Mouse (Mus musculus) forebrain, embryonic 10.5 days (tissue): ENCODE data around the gene Ppp1r14b. TPM values are rescaled to one million over a fixed set of nuclear protein-coding genes. Genes with fewer than 3 reads are reported as not detected.

Experiments
- DNase-seq: peaks from one replicate; pipeline ENCODE4 v3.0.0-alpha.2; 2017; ENCODE audit warnings: low spot score; ENCODE audit errors: extremely low spot score
- H3K27ac ChIP-seq: fragments of 300-500 bp; sonication (generic); 2 replicates; pipeline ENCODE4 v1.5.1; 2016; ENCODE audit warnings: mild to moderate bottlenecking
- H3K27me3 ChIP-seq: fragments of 300-500 bp; sonication (generic); 2 replicates; pipeline ENCODE4 v1.6.1; 2016; ENCODE audit warnings: mild to moderate bottlenecking; ENCODE audit not compliant: poor library complexity, severe bottlenecking
- H3K36me3 ChIP-seq: fragments of 300-500 bp; sonication (generic); replicated peaks from 2 replicates; pipeline ENCODE4 v1.6.1; 2016; ENCODE audit warnings: mild to moderate bottlenecking, moderate library complexity
- H3K4me1 ChIP-seq: fragments of 300-500 bp; sonication (generic); 2 replicates; pipeline ENCODE4 v1.6.1; 2016
- H3K4me3 ChIP-seq: fragments of 300-500 bp; sonication (generic); 2 replicates; pipeline ENCODE4 v1.5.1; 2016; ENCODE audit warnings: mild to moderate bottlenecking, moderate library complexity
- H3K9me3 ChIP-seq: fragments of 300-500 bp; sonication (generic); 2 replicates; pipeline ENCODE4 v1.6.1; 2016; ENCODE audit warnings: mild to moderate bottlenecking, moderate library complexity
- WGBS: fragments of 180-500 bp; shearing (Covaris S2); methylation state at CpG from one replicate; pipeline ENCODE4 v1.1.7; 2016; 5-methylcytosine and 5-hydroxymethylcytosine counted together
- polyA plus RNA-seq: library from polyadenylated mRNA; unstranded; fragments of >200 nt; fragmentation: Nextera tagmentation; extraction: Ambion mirVana; gene quantifications from 2 replicates; pipeline ENCODE4 v1.2.1, GENCODE M21; 2016

Ppp1r14b gene
- polyA plus RNA-seq, 1 experiment from 2014 or later: 103 TPM

DNA sequence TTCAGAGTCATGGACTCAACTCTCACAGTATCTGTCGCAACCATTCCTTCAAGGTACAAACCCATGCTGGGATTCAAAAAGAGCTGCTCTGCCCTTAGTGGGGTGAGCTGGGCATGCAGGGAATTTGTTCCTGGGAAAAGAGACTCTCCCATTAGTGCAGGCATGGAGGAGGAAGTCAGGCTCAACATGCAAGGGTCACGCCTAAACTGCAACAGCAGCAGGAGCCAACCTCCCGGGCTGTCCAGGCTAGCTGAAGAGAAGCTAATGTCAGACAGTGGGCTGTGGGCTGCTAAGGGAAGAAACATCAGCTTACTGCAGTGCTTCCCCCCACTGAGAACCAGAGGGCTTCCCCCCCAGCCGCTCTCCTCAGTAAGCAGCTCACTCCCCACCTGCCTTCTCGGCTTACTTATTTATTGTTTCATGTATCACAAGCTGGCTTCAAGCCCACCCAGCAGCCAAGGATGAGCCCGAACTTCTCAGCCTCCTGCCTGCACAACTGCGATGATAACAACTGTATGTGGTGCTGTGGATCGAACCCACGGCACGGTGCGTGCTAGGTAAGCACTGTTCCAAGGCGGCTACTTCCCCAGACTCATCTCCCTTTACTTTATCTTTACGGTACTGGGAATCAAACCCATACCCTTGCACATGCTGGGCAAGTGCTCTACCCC, 2.4 kb upstream of the Ppp1r14b start:
- Histone ChIP-seq H3K27me3 (peaks cover 53% of the 10 kb centered on the region), H3K9me3 (no peaks in the 10 kb centered on the region)
- no peak for DNase-seq

GRCm38 (mm10) chr19:6973581-6974190, 1.1 kb upstream of the Ppp1r14b start:
- H3K4me3 ChIP-seq: peak overlapping the region; percentile 86
- H3K27ac ChIP-seq: peak overlapping the region; percentile 95
- no peak for DNase-seq
- H3K27me3 ChIP-seq: peaks cover 40% of the 10 kb centered on the region
- H3K4me1 ChIP-seq: peaks cover 81% of the 10 kb centered on the region
- no peaks in the 10 kb centered on the region for H3K9me3 ChIP-seq
- peaks cover 29% of the 10 kb centered on the region for H3K36me3 ChIP-seq
- 39% methylated on average over 12 of the region's 12 CpGs for WGBS

More for the DNA sequence above, 2.4 kb upstream of the Ppp1r14b start:
- H3K36me3 ChIP-seq: peaks cover 16% of the 10 kb centered on the region
- WGBS: 80% methylated on average over 13 of the region's 13 CpGs
- peaks cover 80% of the 10 kb centered on the region for H3K4me1 ChIP-seq
- H3K27ac ChIP-seq: no peak overlapping the region
- H3K4me3 ChIP-seq: no peak overlapping the region

DNA sequence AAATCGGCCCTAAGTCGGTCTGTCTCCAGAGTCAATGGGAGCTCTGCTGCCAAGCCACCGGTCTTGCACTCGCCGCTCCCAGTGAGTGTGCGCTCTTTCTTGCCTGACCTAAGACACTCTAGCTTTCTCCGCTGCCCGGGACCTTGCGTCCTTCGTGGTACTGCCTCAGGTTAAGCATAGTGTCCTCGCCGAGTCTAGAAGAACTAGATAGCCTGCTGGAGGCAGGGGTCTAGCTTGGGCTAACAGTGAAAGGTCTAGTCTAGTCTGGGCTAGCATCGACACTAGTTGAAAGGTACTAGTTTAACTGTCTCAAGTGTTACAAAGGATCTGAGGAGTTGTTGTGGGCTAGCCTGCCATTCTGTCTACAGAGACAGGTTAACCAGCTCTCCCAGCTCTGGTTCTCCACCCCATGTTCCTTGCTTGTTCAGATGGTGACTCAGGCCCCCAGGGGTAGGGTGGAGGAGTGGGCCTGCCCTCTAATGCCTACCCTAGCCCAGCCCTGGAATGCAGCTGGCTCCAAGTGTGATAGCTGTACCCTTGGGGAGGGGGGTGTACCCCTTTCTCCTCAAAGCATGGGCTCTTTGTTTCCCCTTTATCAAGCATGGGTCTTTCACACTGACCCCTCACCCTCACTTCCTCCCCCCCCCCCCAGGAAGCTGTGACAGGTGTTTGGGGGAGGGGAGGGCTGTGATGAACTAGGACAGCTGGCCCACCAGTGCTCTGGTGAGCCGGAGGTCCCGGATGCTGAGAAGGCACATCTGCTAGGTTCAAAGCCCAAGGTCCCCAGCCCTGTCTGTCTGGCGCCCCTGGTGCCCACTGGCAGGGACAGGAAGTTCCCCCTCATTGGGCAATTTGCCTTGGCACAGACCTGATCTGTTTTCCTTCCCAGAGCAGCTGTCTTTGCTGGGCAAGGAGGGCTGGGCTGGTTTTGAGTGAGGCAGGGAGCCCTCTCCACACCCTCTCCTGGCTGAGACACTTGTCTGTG, 1.1 kb downstream of the Ppp1r14b start, which contains the start of gene Plcb3:
Gene Plcb3 (minus strand): TSS at position 934 of the 985 bp plus-strand sequence.
- Histone ChIP-seq H3K27ac (peak within 1 kb of the TSS; percentile 95), H3K4me3 (peak within 1 kb of the TSS; percentile 86), H3K4me1 (peaks cover 80% of the 10 kb centered on the region), H3K36me3 (peaks cover 30% of the 10 kb centered on the region), H3K27me3 (peaks cover 20% of the 10 kb centered on the region), H3K9me3 (no peaks in the 10 kb centered on the region)
- DNase-seq: peak; percentile 64
- under 1% methylated on average over 16 of the region's 16 CpGs for WGBS

DNA sequence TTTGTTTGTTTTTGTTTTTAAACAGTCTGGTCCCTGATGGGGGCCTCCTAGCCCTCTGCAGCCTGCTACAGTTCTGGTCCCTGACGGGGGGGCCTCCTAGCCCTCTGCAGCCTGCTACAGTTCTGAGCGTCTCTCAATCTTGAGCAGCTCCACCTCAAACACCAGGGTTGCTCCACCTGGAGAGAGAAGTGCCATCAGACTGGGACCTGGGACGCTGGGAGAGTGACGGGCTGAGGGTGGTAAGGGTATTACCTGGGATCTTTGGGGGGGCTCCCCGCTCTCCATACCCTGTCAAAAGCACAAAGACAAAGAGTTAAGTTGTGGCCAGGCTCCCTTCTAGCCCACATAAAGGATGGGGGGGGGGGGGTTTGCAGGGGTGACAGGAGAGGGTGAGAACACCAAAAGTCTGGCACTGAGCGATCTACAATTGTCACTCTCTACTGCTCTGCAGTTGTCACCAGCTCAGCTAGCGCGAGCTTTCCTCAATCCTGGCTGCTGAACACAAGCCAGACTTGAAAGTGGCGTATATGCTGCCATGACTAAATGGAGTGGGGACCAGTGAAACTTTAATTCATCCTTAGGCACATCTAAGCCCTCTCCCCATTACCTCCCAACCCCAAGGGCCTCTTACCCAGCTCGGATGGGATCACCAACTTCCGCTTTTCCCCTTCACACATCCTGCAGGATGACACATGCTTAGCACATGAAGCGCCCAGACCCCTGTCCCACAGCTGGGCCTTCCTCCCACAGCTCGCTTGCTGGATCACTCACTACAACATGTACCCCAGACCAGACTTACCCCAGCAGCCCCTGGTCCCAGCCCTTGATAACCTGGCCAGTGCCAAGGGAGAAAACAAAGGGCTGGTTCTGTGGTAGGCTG, 3.2 kb downstream of the Ppp1r14b start:
- DNase-seq: peak; percentile 21
- WGBS: 89% methylated on average over 13 of the region's 13 CpGs
- no peaks in the 10 kb centered on the region for H3K27me3 ChIP-seq
- peaks cover 44% of the 10 kb centered on the region for H3K36me3 ChIP-seq
- H3K9me3 ChIP-seq: no peaks in the 10 kb centered on the region
- H3K4me3 ChIP-seq: peak overlapping the region; percentile 86
- H3K4me1 ChIP-seq: peaks cover 73% of the 10 kb centered on the region
- H3K27ac ChIP-seq: peak overlapping the region; percentile 99; the same call in 1 of the 2 replicates

DNA sequence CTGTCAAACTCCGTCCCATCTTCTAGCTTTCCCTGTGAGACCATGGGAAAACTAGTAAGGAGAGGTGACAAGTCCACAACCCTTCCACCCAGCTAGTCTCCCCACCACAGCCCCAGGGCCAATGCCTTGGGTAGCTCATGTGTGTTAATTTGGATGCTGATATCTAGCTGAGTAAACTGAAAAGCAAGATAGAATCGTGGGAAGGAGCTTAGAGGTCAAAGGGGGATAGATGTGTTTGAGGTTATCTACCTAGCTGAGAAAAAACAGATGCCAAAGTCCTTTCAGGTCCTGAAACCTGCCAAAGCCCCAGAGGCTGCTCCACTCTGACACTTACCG, 3.8 kb downstream of the Ppp1r14b start:
- peak overlapping the region; percentile 86 for H3K4me3 ChIP-seq
- H3K4me1 ChIP-seq: peaks cover 73% of the 10 kb centered on the region
- no peak for DNase-seq
- 73% methylated on average over 3 of the region's 3 CpGs for WGBS
- H3K27ac ChIP-seq: peak overlapping the region; percentile 99
- H3K27me3 ChIP-seq: no peaks in the 10 kb centered on the region
- no peaks in the 10 kb centered on the region for H3K9me3 ChIP-seq
- peaks cover 49% of the 10 kb centered on the region for H3K36me3 ChIP-seq

DNA sequence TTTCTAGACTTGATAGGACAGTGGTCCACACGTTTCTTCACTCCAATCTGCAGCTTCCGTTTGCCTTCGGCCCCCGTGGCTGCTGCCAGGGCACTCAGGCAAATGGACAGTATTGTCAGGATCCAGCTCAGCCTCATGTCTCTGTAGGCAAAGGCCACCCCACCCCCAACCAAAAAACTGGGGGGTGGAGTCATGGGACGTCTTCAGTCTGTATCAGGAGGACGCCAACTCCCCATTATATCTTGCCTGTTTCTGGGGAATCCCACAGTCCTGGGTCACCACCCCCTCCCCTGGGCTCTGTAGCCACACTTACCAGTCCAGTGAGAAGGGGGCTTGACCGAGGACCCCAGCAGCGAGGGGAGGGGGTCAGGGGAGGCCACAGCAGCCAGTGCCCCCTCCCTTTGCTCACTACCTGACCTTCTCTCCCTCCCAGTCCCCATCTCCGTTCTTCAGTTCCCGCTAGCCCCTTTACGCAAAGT, 4.3 kb downstream of the Ppp1r14b start:
- H3K4me1 ChIP-seq: peaks cover 73% of the 10 kb centered on the region
- H3K4me3 ChIP-seq: peak overlapping the region; percentile 86
- peak overlapping the region; percentile 99 for H3K27ac ChIP-seq
- 15% methylated on average over 11 of the region's 11 CpGs for WGBS
- H3K9me3 ChIP-seq: no peaks in the 10 kb centered on the region
- DNase-seq: no peak
- H3K36me3 ChIP-seq: peaks cover 53% of the 10 kb centered on the region
- no peaks in the 10 kb centered on the region for H3K27me3 ChIP-seq

DNA sequence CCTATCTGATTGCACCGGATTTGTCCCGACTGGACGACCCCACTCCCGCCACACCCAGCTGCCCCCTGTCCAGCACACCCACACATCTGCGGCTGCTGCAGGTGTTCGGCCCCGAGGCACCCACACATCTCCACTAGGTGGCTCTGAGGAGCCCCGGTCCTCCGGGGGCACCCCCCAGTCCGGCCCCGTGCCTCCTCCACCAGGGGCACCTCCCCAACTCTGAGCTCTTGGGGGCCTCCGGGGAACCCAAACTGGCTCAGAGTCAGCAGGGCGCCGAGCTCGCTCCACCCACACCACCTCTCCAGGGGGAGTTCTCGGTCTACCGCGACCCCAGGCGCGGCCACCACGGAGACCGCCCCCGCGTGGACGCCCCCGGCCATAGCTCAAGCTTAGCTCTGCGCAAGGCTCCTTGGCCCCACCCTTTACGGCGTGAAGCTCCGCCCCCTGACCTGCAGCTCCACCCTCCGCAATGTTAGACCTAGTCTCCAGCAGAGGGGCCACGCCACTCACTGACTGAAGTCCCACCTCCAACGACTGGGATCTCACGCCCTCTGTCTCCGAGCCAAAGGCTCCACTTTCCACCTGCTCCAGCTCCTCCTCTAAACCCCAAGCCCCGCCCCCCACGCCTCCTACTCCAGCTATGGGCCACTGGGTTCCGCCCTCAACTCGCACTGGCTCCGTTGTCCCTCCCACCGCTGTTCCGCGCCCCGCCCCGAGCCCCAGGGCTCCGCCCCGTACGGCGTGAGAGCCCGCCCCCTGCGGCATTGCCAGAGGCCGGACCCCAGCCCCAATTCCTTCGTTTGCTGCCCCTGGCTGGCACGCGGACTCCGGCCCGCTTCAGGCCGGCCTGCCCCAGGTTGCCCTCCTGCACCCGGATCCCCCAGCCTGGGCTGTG, 5.0 kb downstream of the Ppp1r14b start:
- no peaks in the 10 kb centered on the region for H3K27me3 ChIP-seq
- H3K9me3 ChIP-seq: no peaks in the 10 kb centered on the region
- H3K27ac ChIP-seq: peak overlapping the region; percentile 99
- peak overlapping the region; percentile 86 for H3K4me3 ChIP-seq
- DNase-seq: peak; percentile 100
- WGBS: under 1% methylated on average over 59 of the region's 59 CpGs
- peaks cover 58% of the 10 kb centered on the region for H3K36me3 ChIP-seq
- H3K4me1 ChIP-seq: peaks cover 72% of the 10 kb centered on the region

GRCm38 (mm10) chr19:6980381-6981093, 5.8 kb downstream of the Ppp1r14b start, which contains the start of gene Fkbp2:
Fkbp2 (minus strand) TSS chr19:6980501.
- H3K36me3 ChIP-seq: peaks cover 66% of the 10 kb centered on the region
- H3K4me1 ChIP-seq: peaks cover 77% of the 10 kb centered on the region
- 0 out of 2 replicates have a peak, but pooled peaks cover 3% of the 10 kb centered on the region for H3K27me3 ChIP-seq
- WGBS: 2% methylated on average over 38 of the region's 38 CpGs
- H3K4me3 ChIP-seq: peak within 1 kb of the TSS; percentile 86
- peak within 1 kb of the TSS; percentile 99 for H3K27ac ChIP-seq
- peak; percentile 99 for DNase-seq
- no peaks in the 10 kb centered on the region for H3K9me3 ChIP-seq

DNA sequence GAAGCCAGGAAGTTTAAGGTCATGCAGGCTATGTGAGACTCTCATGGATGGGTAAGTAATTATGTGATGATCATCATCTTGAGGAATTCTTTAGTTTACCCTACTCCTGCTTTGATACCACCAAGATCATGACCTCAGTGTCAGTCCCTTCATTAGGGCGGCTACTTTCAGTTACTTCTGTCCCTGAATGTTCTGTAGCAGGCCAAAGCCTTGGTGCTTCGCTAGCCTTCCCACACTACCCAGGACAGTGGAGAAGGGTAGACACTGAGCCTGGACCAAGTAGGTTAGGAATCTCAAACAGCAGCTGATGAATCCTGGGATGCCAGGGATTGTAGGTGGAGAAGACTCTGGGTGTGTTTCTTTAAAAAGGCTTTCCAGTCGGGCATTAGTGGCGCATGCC, 6.7 kb downstream of the Ppp1r14b start:
- Histone ChIP-seq H3K4me3 (peak overlapping the region; percentile 86), H3K4me1 (peaks cover 79% of the 10 kb centered on the region), H3K36me3 (peaks cover 64% of the 10 kb centered on the region), H3K27ac (no peak overlapping the region), H3K9me3 (no peaks in the 10 kb centered on the region), H3K27me3 (0 out of 2 replicates have a peak, but pooled peaks cover 3% of the 10 kb centered on the region)
- DNase-seq: no peak
- 92% methylated on average over 4 of the region's 4 CpGs for WGBS

- WGBS: 52% methylated on average over 5 of the region's 5 CpGs
- H3K36me3 ChIP-seq: peaks cover 43% of the 10 kb centered on the region
- no peak for DNase-seq
- H3K27ac ChIP-seq: 0 out of 2 replicates have a peak overlapping the region, but pooled peaks have one; percentile 8
- peak overlapping the region; percentile 18; the same call in 1 of the 2 replicates for H3K4me3 ChIP-seq
- H3K27me3 ChIP-seq: 0 out of 2 replicates have a peak, but pooled peaks cover 3% of the 10 kb centered on the region
- H3K4me1 ChIP-seq: peaks cover 78% of the 10 kb centered on the region
- no peaks in the 10 kb centered on the region for H3K9me3 ChIP-seq
Observed at GRCm38 (mm10) chr19:6983621-6984020, 8.9 kb downstream of the Ppp1r14b start.
